Comparison of ENCODE assay signal across 13 mouse cellular contexts in genomic region chr9:96861092-96861487, GRCm38 (mm10). TPM values are rescaled to one million over a fixed set of nuclear protein-coding genes. Genes with fewer than 3 reads are reported as not detected.
A peak's percentile ranks its signal among the peaks of the same experiment; 100 is the strongest.
DNase-seq lines count a peak whose midpoint lies in the region; ATAC-seq and TF ChIP-seq lines count a peak whose summit lies in the region.
"Had no signal": no experiment of that assay in that cellular context is flagged by ENCODE, and none has a peak within 500 bp of the region (broad histone marks: within the 10 kb centered on the region; RNA-seq: fewer than 3 reads in every experiment).

No protein-coding gene starts in this region.

- H3K9me3 ChIP-seq in heart, embryonic 12.5 days (replicated peaks), result no peaks in the 10 kb centered on the region
- no peaks in the 10 kb centered on the region for H3K9me3 ChIP-seq in hindbrain, postnatal 0 days (ENCODE audit: low read length)
- no peaks in the 10 kb centered on the region for H3K9me3 ChIP-seq in stomach, embryonic 16.5 days (replicated peaks; ENCODE audit: control insufficient read depth, low read length)

- no peak overlapping the region for H3K4me3 ChIP-seq in heart, embryonic 12.5 days
- no peak overlapping the region for H3K4me3 ChIP-seq in hindbrain, postnatal 0 days (ENCODE audit: low read length)
- no peak overlapping the region for H3K4me3 ChIP-seq in stomach, embryonic 16.5 days (replicated peaks; ENCODE audit: low read length)

- ATAC-seq in heart, embryonic 12.5 days (ENCODE audit: insufficient number of reproducible peaks, low FRiP score), result no peak
- ATAC-seq in hindbrain, postnatal 0 days, result no peak
- peak; percentile 33; the same call in 1 of the 2 replicates for ATAC-seq in stomach, embryonic 16.5 days (ENCODE audit: insufficient read depth, low FRiP score)

- H3K27me3 ChIP-seq in heart, embryonic 12.5 days (replicated peaks), result no peaks in the 10 kb centered on the region
- no peaks in the 10 kb centered on the region for H3K27me3 ChIP-seq in hindbrain, postnatal 0 days (ENCODE audit: insufficient read depth, low read length)
- H3K27me3 ChIP-seq in stomach, embryonic 16.5 days (ENCODE audit: control insufficient read depth, insufficient read depth, low read length), result no peaks in the 10 kb centered on the region
- H3K27me3 ChIP-seq: Patski had no signal

- no peaks in the 10 kb centered on the region for H3K36me3 ChIP-seq in heart, embryonic 12.5 days
- H3K36me3 ChIP-seq in hindbrain, postnatal 0 days (ENCODE audit: insufficient read depth, low read length), result no peaks in the 10 kb centered on the region
- no peaks in the 10 kb centered on the region for H3K36me3 ChIP-seq in stomach, embryonic 16.5 days (ENCODE audit: control insufficient read depth, insufficient read depth, low read length)

- H3K27ac ChIP-seq in heart, embryonic 12.5 days (ENCODE audit: poor library complexity, severe bottlenecking), result peak overlapping the region; percentile 38
- H3K27ac ChIP-seq in hindbrain, postnatal 0 days, result peak overlapping the region; percentile 41; the same call in 1 of the 2 replicates
- H3K27ac ChIP-seq in stomach, embryonic 16.5 days (ENCODE audit: low read length), result peak overlapping the region; percentile 64
- H3K27ac ChIP-seq: liver, embryonic 14.5 days had no signal

- H3K4me1 ChIP-seq in heart, embryonic 12.5 days (replicated peaks), result peaks cover 71% of the 10 kb centered on the region
- peaks cover 7% of the 10 kb centered on the region; the same call in 1 of the 2 replicates for H3K4me1 ChIP-seq in hindbrain, postnatal 0 days (ENCODE audit: insufficient read depth, low read length)
- H3K4me1 ChIP-seq in stomach, embryonic 16.5 days (ENCODE audit: control insufficient read depth, insufficient read depth, low read length), result 0 out of 2 replicates have a peak, but pooled peaks cover 3% of the 10 kb centered on the region

- TF ChIP-seq CTCF in hindbrain, postnatal 0 days (IDR thresholded peaks at IDR 0.05; ENCODE audit: low read depth), result no peak

- no peak for DNase-seq in heart, postnatal 4 days
- peak; percentile 52 for DNase-seq in right cerebral cortex, adult 18-20 months
- DNase-seq in right cerebral cortex, postnatal 25 days, result no peak
- DNase-seq in hindbrain, postnatal 0 days (ENCODE audit: low spot score), result no peak
- no peak for DNase-seq in right cerebral cortex, postnatal 10 days (ENCODE audit: low spot score in 2 of 2)
- DNase-seq in ovary, adult 18-20 months (ENCODE audit: low spot score), result no peak
- DNase-seq: adrenal gland, postnatal 10 days; kidney, adult 9 months; layer of hippocampus, adult 9-11 months had no signal

- H3K9ac ChIP-seq in heart, embryonic 12.5 days, result no peak overlapping the region
- H3K9ac ChIP-seq in hindbrain, postnatal 0 days (replicated peaks; ENCODE audit: low read length), result no peak overlapping the region
- H3K9ac ChIP-seq in stomach, embryonic 16.5 days (ENCODE audit: low read length), result no peak overlapping the region
- H3K9ac ChIP-seq: liver, embryonic 14.5 days had no signal

- no peak overlapping the region for H3K4me2 ChIP-seq in heart, embryonic 12.5 days
- H3K4me2 ChIP-seq in hindbrain, postnatal 0 days (ENCODE audit: low read depth, low read length), result no peak overlapping the region
- H3K4me2 ChIP-seq in stomach, embryonic 16.5 days (ENCODE audit: low read depth, low read length), result no peak overlapping the region

- 67% methylated on average over 10 of the region's 10 CpGs for WGBS in heart, embryonic 12.5 days
- 71% methylated on average over 10 of the region's 10 CpGs for WGBS in hindbrain, postnatal 0 days
- WGBS in stomach, embryonic 16.5 days, result 69% methylated on average over 10 of the region's 10 CpGs

RNA-seq across cellular contexts. Expression of gene Pxylp1, which starts 31.4 kb away (rescaled TPM):
- polyA plus RNA-seq in heart, embryonic 12.5 days (2016; fragmentation: Nextera tagmentation; extraction: Ambion mirVana), result 36.9 and 37.3 TPM in 2 replicates
- total RNA-seq in heart, postnatal 4 days (2021), result 10 to 100 TPM; 22.0 to 28.3 TPM
- 24.1 and 28.9 TPM in 2 replicates for total RNA-seq in hindbrain, postnatal 0 days (2014; rRNA removed)
- 23.2 and 23.4 TPM in 2 replicates for polyA plus RNA-seq in hindbrain, postnatal 0 days (2015; fragmentation: Nextera tagmentation; extraction: Ambion mirVana)
- polyA plus RNA-seq in stomach, embryonic 16.5 days (2015; fragmentation: Nextera tagmentation; extraction: Ambion mirVana), result 28.9 and 33.1 TPM in 2 replicates
